Mouse (Mus musculus): ENCODE data around the gene Bola2. TPM values are rescaled to one million over a fixed set of nuclear protein-coding genes. Genes with fewer than 3 reads are reported as not detected.

The Bola2 gene
- polyA plus RNA-seq, 1 experiment from 2014 or later, result 130 TPM

DNA sequence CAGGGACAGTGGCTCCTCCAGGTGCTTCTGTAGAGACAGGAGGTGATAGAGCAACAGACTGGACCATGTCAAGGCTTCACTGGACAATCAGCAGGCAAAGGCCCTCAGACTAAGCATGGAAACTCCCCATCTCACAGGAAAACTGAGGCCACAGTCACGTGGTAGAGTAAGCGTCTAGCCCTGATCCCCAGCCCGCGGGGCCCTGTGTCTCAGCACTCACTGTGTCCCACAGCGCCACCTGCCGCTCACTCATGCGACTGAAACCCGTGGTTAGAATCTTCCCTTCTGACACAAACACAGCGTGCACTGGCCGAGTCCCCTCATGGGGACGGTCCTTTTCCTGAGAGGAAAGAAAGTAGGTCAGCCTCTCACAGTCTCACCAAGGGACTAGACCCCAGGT lies 5.9 kb downstream of the Bola2 start:
- H3K27ac ChIP-seq (replicated peaks; ENCODE audit: low read depth, low read length), result no peak overlapping the region
- no peaks in the 10 kb centered on the region for H3K36me3 ChIP-seq (ENCODE audit: control insufficient read depth, insufficient read depth, low read length)
- H3K9me3 ChIP-seq (ENCODE audit: control insufficient read depth, low read length), result no peaks in the 10 kb centered on the region
- ATAC-seq (ENCODE audit: low read depth), result peak; percentile 66
- no peak overlapping the region for H3K4me3 ChIP-seq (ENCODE audit: low read depth, low read length)
- H3K4me1 ChIP-seq (ENCODE audit: control insufficient read depth, insufficient read depth, low read length), result peaks cover 18% of the 10 kb centered on the region
- H3K27me3 ChIP-seq (replicated peaks; ENCODE audit: control insufficient read depth, insufficient read depth, low read length), result peaks cover 19% of the 10 kb centered on the region; the same call in 1 of the 2 replicates
- peak; percentile 91 for DNase-seq (ENCODE audit: low spot score)
- H3K4me2 ChIP-seq (ENCODE audit: low read depth, low read length), result no peak overlapping the region; the same call in 1 of the 2 replicates
- WGBS, result 0% methylated on average over 11 of the region's 11 CpGs
- H3K9ac ChIP-seq (ENCODE audit: low read depth, low read length), result 0 out of 2 replicates have a peak overlapping the region, but pooled peaks have one; percentile 28

DNA sequence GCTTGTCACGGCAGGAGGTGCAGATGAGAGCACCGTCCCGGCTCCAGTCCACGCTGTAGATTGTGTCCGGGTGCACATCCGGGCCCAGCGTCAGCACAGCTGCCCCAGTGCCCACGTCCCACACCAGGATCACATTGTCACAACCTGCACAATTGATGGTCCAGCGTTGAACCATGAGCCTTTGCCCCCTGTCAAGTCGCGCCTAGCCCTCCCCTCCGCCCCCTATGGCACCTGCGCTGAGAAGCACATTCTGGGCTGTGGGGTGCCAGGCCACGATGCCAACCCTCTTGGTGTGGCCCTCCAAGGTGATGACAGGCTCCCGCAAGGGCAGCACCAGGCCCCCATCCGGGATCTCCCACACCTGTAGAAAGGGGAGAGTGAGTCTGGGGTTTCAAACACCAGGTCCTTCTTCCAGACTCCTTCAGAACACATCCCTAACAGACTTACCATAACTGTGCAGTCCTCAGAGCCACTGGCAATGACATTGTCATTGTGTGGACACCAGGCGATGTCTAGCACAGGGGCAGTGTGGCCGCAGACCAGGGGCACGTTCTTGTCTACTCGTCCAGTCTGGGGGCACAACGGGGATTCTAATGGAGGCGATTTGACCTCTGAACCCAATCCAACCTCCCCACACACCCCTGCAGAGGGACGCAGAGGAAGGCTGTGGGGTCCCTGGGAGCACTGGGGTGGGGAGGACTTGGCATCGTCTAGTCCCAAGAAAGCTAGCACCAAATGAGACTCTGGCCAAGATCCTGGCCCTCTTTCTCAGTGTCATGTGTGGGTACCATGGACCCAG lies 6.6 kb downstream of the Bola2 start:
- Histone ChIP-seq H3K27me3 (replicated peaks; ENCODE audit: control insufficient read depth, insufficient read depth, low read length) (peaks cover 19% of the 10 kb centered on the region; the same call in 1 of the 2 replicates), H3K27ac (replicated peaks; ENCODE audit: low read depth, low read length) (no peak overlapping the region), H3K4me3 (ENCODE audit: low read depth, low read length) (no peak overlapping the region), H3K9me3 (ENCODE audit: control insufficient read depth, low read length) (no peaks in the 10 kb centered on the region), H3K36me3 (ENCODE audit: control insufficient read depth, insufficient read depth, low read length) (no peaks in the 10 kb centered on the region), H3K4me2 (ENCODE audit: low read depth, low read length) (no peak overlapping the region; the same call in 1 of the 2 replicates), H3K9ac (ENCODE audit: low read depth, low read length) (0 out of 2 replicates have a peak overlapping the region, but pooled peaks have one; percentile 28), H3K4me1 (ENCODE audit: control insufficient read depth, insufficient read depth, low read length) (peaks cover 14% of the 10 kb centered on the region)
- ATAC-seq (ENCODE audit: low read depth) (no peak), DNase-seq (ENCODE audit: low spot score) (no peak)
- WGBS, result 62% methylated on average over 24 of the region's 24 CpGs

DNA sequence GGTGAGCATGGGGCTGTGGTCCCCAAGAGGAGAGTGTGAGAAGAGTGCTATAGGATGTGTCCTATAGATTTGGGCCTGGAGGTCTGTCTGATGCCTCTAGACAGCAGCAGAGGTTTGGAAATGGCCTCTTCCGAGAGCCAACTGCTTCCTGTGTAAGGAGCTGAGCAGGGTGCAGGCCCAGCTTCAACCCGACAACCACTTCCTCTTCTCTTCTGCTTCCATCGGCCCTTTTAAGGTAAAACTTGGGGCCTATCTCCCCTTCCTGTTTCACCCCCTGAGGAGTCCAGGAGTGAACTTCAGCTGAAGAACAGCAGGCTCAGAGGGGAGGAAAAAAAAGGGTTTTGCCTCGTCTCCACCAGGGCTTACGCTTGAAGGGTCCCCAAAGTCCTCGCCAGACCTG lies 7.2 kb downstream of the Bola2 start:
- Histone ChIP-seq H3K27ac (replicated peaks; ENCODE audit: low read depth, low read length) (no peak overlapping the region), H3K9me3 (ENCODE audit: control insufficient read depth, low read length) (no peaks in the 10 kb centered on the region), H3K36me3 (ENCODE audit: control insufficient read depth, insufficient read depth, low read length) (no peaks in the 10 kb centered on the region), H3K4me1 (ENCODE audit: control insufficient read depth, insufficient read depth, low read length) (peaks cover 13% of the 10 kb centered on the region), H3K4me2 (ENCODE audit: low read depth, low read length) (no peak overlapping the region), H3K9ac (ENCODE audit: low read depth, low read length) (no peak overlapping the region), H3K4me3 (ENCODE audit: low read depth, low read length) (no peak overlapping the region), H3K27me3 (replicated peaks; ENCODE audit: control insufficient read depth, insufficient read depth, low read length) (peaks cover 19% of the 10 kb centered on the region; the same call in 1 of the 2 replicates)
- DNase-seq (ENCODE audit: low spot score), result no peak
- ATAC-seq (ENCODE audit: low read depth), result no peak
- 80% methylated on average over 6 of the region's 6 CpGs for whole genome bisulfite sequencing

DNA sequence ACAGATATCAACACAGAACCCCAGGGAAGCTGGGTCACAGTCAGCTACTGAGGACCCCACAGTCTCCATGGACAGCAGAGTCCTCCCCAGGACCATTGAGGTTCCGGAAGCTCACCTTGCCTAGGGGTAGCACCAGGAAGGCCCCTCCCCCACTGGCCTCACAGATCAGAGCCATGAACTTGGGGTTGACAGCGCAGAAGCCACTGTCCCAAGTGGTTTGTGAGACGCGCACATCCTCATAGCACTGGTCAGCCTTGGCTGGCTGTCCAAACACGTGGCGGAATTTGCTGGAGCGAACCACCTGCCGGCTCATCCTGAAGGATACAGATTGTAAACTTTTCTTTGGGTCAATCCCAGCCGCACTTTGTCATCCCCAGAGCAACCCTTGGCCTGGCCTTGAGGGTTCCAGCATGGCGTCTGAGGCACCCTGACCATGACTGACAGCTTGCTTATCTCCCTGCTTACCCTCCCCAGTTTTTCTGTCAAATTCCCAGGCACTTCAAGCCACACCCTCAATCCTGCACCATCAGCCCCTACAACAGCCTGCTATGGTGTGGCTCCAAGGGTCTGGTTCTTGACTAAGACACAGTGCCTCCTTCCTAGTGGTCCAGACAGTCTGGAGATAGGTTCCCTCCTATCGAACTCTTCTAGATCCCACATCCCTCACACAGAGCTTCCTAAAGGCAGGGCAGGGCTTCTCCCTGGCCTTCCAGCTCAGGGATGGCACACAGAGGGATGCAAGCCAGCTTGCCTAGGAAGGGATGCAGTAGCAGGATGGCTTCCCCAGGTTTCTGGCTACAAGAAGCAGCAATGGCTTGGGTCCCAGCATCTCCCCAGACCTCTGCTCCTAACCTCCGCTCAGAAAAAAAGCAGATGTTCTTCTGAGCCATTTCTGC lies 7.9 kb downstream of the Bola2 start:
- ATAC-seq (ENCODE audit: low read depth) (no peak), DNase-seq (ENCODE audit: low spot score) (no peak)
- WGBS, result 76% methylated on average over 12 of the region's 12 CpGs
- H3K27ac ChIP-seq (replicated peaks; ENCODE audit: low read depth, low read length), result no peak overlapping the region
- peaks cover 19% of the 10 kb centered on the region; the same call in 1 of the 2 replicates for H3K27me3 ChIP-seq (replicated peaks; ENCODE audit: control insufficient read depth, insufficient read depth, low read length)
- peaks cover 13% of the 10 kb centered on the region for H3K4me1 ChIP-seq (ENCODE audit: control insufficient read depth, insufficient read depth, low read length)
- peak overlapping the region; percentile 92; the same call in 1 of the 2 replicates for H3K4me2 ChIP-seq (ENCODE audit: low read depth, low read length)
- H3K9me3 ChIP-seq (ENCODE audit: control insufficient read depth, low read length), result no peaks in the 10 kb centered on the region
- H3K4me3 ChIP-seq (ENCODE audit: low read depth, low read length), result 0 out of 2 replicates have a peak overlapping the region, but pooled peaks have one; percentile 48
- no peaks in the 10 kb centered on the region for H3K36me3 ChIP-seq (ENCODE audit: control insufficient read depth, insufficient read depth, low read length)
- peak overlapping the region; percentile 17; the same call in 1 of the 2 replicates for H3K9ac ChIP-seq (ENCODE audit: low read depth, low read length)

DNA sequence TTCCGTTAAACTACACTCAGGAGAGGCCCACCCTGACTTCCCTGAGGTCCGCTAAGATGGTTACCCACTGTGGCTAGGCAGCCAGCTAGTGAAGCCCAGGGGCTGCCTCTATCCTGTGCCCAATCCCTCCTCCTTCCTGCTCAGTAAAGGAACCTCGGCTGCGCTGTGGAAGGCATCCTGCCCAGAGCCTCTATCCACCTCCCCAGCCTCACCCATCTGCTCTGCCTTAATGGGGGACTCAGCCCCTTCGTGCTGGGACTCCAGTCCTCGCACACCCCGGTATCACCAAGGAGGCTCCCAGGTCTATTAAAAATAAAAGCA lies 8.5 kb downstream of the Bola2 start:
- 0 out of 2 replicates have a peak, but pooled peaks cover under 1% of the 10 kb centered on the region for H3K9me3 ChIP-seq (ENCODE audit: control insufficient read depth, low read length)
- 11% methylated on average over 7 of the region's 7 CpGs for WGBS
- H3K27me3 ChIP-seq (replicated peaks; ENCODE audit: control insufficient read depth, insufficient read depth, low read length), result peaks cover 19% of the 10 kb centered on the region; the same call in 1 of the 2 replicates
- ATAC-seq (ENCODE audit: low read depth) (no peak), DNase-seq (ENCODE audit: low spot score) (no peak)
- peak overlapping the region; percentile 48 for H3K4me3 ChIP-seq (ENCODE audit: low read depth, low read length)
- peak overlapping the region; percentile 92 for H3K4me2 ChIP-seq (ENCODE audit: low read depth, low read length)
- H3K27ac ChIP-seq (replicated peaks; ENCODE audit: low read depth, low read length), result no peak overlapping the region
- H3K36me3 ChIP-seq (ENCODE audit: control insufficient read depth, insufficient read depth, low read length), result no peaks in the 10 kb centered on the region
- peak overlapping the region; percentile 17; the same call in 1 of the 2 replicates for H3K9ac ChIP-seq (ENCODE audit: low read depth, low read length)
- H3K4me1 ChIP-seq (ENCODE audit: control insufficient read depth, insufficient read depth, low read length), result peaks cover 13% of the 10 kb centered on the region

DNA sequence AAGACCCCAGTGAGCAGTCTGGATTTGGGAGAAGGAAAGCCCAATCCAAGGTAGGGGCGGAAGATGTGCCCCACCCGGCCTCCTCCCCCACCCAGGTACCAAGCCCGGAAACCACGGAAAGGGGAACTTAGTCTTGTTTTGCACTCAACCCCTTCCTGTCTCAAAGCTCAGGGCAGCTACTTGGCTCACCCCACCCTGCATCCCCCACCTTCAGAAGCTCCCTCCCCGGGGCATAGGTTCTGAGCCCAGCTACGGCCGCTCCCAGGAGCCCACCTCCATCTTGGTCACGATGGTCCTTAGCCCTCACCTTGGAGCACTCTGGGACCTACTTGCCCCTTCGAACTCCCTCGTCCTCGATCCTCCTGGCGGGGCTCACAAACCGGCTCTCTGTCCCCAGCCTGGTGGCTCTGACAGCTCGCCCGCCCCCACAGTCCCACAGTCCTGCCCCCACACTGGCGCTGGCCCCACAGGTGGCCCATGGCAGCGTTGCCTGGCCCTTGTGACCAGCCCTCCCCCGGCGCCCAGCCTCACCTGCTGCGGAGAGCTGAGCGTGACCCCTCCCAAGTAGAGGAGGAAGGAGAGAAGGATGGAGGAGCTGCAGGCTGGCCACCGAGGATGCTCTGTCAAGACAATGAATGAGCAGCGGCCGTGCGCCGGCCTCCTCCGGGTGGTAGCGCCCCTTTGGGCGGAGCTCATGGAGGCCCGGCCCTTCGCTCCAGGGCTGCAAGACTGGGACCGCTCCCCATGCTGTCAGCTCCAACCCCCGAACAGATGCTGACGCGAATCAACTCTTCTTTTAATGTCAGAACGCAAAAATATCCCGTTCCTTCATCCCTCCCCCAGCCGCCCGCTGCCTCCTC lies 9.2 kb downstream of the Bola2 start:
- Histone ChIP-seq H3K27ac (replicated peaks; ENCODE audit: low read depth, low read length) (no peak overlapping the region), H3K9me3 (ENCODE audit: control insufficient read depth, low read length) (0 out of 2 replicates have a peak, but pooled peaks cover 5% of the 10 kb centered on the region), H3K4me1 (ENCODE audit: control insufficient read depth, insufficient read depth, low read length) (peaks cover 13% of the 10 kb centered on the region), H3K36me3 (ENCODE audit: control insufficient read depth, insufficient read depth, low read length) (no peaks in the 10 kb centered on the region), H3K4me2 (ENCODE audit: low read depth, low read length) (peak overlapping the region; percentile 92), H3K4me3 (ENCODE audit: low read depth, low read length) (peak overlapping the region; percentile 48), H3K9ac (ENCODE audit: low read depth, low read length) (peak overlapping the region; percentile 60), H3K27me3 (replicated peaks; ENCODE audit: control insufficient read depth, insufficient read depth, low read length) (peaks cover 19% of the 10 kb centered on the region; the same call in 1 of the 2 replicates)
- 3% methylated on average over 31 of the region's 39 CpGs for WGBS
- ATAC-seq (ENCODE audit: low read depth), result peak; percentile 86
- peak; percentile 85 for DNase-seq (ENCODE audit: low spot score)

DNA sequence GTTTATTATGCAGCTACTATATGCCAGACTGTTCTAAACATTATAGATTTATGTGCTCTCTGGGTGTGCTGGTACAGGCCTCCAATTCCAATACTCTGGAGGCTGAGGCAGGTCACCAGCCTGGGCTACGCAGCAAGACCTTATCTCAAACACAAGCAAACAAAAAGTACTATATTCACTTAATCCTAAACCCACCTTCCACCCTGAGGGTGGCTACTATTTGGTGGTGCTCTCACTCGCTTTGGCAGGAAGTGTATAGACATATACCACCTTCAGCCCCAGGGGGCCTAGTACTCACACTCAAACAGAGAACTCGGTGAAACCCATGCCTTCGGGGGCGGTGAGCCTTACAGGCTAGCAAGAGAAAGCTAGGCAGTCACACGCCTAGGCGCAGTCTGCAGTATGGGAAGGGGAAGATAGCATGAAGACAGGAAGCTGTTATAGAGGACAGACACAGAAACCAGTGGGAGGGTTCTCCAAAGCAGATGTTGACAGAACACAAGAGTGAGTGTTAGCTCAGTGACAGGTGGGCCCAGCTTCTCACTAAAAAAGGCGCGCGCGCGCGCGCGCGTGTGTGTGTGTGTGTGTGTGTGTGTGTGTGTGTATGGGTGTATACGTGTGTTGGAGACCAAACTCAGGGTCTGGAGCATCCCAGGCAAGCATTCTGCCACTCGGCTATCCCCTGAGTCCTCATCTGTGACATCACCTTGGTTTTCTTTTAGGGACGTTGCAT lies 12.4 kb downstream of the Bola2 start, which contains the start of gene Coro1a:
TSS of gene Coro1a (minus strand) at position 346 of the 733 bp plus-strand sequence.
- Histone ChIP-seq H3K4me1 (ENCODE audit: control insufficient read depth, insufficient read depth, low read length) (peaks cover 13% of the 10 kb centered on the region), H3K27ac (replicated peaks; ENCODE audit: low read depth, low read length) (no peak within 1 kb of the TSS), H3K4me2 (ENCODE audit: low read depth, low read length) (no peak within 1 kb of the TSS), H3K27me3 (replicated peaks; ENCODE audit: control insufficient read depth, insufficient read depth, low read length) (peaks cover 19% of the 10 kb centered on the region; the same call in 1 of the 2 replicates), H3K9me3 (ENCODE audit: control insufficient read depth, low read length) (0 out of 2 replicates have a peak, but pooled peaks cover 5% of the 10 kb centered on the region), H3K36me3 (ENCODE audit: control insufficient read depth, insufficient read depth, low read length) (no peaks in the 10 kb centered on the region), H3K4me3 (ENCODE audit: low read depth, low read length) (no peak within 1 kb of the TSS), H3K9ac (ENCODE audit: low read depth, low read length) (no peak within 1 kb of the TSS)
- no peak for DNase-seq (ENCODE audit: low spot score)
- 83% methylated on average over 15 of the region's 19 CpGs for WGBS
- ATAC-seq (ENCODE audit: low read depth), result no peak
